ENCODE assay signal across 17 mouse cellular contexts in the genomic region with DNA sequence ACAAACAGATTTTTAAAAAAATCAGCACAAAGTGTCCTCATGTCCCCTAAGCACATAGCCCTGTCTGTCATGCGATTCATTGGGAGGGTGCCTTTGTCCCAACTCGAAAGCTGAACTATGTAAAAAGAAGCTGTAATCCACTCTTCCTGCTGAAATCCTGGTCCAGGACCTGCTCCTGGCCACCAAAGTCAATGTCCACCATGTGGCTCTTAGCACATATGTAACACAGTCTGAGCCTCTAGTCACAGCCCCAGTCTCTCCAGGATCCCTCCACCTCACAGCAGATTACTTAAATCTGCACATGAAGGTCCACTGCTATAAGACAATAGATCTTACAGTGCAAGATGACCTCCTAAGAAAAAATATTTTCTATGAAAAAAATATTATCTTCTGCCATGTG.
"Had no signal": no experiment of that assay in that cellular context is flagged by ENCODE, and none has a peak within 500 bp of the region (broad histone marks: within the 10 kb centered on the region; RNA-seq: fewer than 3 reads in every experiment).

No protein-coding gene starts in this region.

- H3K9me3 ChIP-seq: neural tube, embryonic 12.5 days; neural tube, embryonic 13.5 days; neural tube, embryonic 15.5 days; stomach, embryonic 15.5 days had no signal

- DNase-seq: retina, postnatal 1 day; right cerebral cortex, adult 18-20 months; right cerebral cortex, postnatal 14 days; right cerebral cortex, postnatal 25 days; right cerebral cortex, postnatal 4 days; spleen, adult 18-20 months; thymus, adult 18-20 months; thymus, adult 2 months; thymus, postnatal 14 days; thymus, postnatal 25 days; thymus, postnatal 36 days; thymus, postnatal 4 days had no signal

- H3K4me2 ChIP-seq: neural tube, embryonic 12.5 days; neural tube, embryonic 13.5 days; neural tube, embryonic 15.5 days; stomach, embryonic 15.5 days had no signal

- H3K27ac ChIP-seq: neural tube, embryonic 12.5 days; neural tube, embryonic 13.5 days; neural tube, embryonic 15.5 days; stomach, embryonic 15.5 days; stomach, postnatal 0 days had no signal

- H3K36me3 ChIP-seq: neural tube, embryonic 12.5 days; neural tube, embryonic 13.5 days; neural tube, embryonic 15.5 days; stomach, embryonic 15.5 days had no signal

- H3K27me3 ChIP-seq: neural tube, embryonic 12.5 days; neural tube, embryonic 13.5 days; neural tube, embryonic 15.5 days; stomach, embryonic 15.5 days had no signal

- H3K9ac ChIP-seq: neural tube, embryonic 12.5 days; neural tube, embryonic 13.5 days; neural tube, embryonic 15.5 days; stomach, embryonic 15.5 days had no signal

- H3K4me1 ChIP-seq: neural tube, embryonic 12.5 days; neural tube, embryonic 13.5 days; neural tube, embryonic 15.5 days; stomach, embryonic 15.5 days had no signal

- H3K4me3 ChIP-seq: neural tube, embryonic 12.5 days; neural tube, embryonic 13.5 days; neural tube, embryonic 15.5 days; stomach, embryonic 15.5 days had no signal
